Mouse (Mus musculus) B cell, adult 2 months (primary cell): Measurements from ENCODE around the gene Gde1.

Experiments
- DNase-seq, 2 experiments: peaks; one replicate each; pipeline ENCODE4 v3.0.0; 2022

The Gde1 gene

DNA sequence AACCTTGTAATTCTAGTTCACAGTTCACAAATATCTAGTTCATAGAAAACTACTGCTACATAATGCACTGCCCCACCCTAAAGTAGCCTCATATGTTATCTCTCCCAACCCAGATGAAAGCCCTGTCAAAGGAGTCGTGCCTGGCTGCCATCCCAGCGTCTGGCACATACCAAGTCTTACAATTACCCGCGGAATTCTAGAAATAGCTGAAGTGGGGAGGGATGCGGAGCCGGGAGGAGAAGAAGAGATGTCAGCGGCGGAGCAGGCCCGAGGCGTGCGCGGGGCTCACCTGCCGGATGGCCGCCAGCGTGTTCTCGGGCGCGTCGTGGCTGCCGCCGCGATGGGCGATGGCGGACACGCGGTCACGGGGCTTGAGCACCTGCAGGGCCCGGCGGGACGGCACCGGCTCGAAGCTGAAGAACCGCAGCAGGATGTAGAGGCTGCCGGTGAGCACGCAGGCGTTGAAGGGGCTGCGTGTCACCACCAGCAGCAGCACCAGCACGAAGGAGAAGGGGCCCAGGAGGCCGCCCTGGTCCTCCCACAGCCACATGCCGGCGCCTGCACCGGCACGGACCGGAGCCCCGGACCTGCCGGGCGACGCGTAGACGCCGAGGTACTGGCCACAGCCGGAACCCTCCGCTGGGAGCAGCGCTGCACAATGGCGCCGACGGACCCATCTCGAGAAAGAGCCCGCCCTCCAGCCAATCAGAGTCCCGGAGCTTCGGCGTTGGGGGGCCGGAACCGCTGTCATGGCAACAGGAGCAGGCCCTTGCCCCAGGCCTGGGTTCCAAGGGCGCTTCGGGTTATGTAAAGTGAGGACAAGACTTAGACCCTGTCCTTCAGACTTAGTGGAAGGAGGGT lies at the start of gene Gde1:
Gene Gde1 (minus strand): TSS at position 678 of the 861 bp plus-strand sequence.
- DNase-seq, result peak; percentile 89 to 90

DNA sequence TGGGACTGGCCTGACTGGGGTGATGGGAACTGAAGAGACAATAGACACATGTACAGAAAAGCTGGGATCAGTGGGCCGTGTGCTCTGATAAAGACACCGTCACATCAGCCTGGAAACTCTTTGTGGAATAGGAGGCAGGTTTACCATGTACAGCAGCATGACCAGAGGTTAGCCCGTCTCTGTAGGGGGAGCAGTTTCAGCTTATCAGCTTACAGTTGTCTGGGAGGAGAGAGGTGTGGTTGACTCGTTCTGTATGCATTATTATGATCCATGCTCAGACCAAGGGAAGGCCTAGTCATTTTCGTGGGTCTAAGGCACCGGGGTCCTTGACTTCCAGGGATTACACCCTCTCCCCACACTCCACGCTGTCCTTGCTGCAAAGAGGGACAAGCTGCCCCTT lies 46.0 kb upstream of the Gde1 start:
- DNase-seq, result no peak

GRCm38 (mm10) chr7:118749706-118750105 lies 44.1 kb upstream of the Gde1 start:
- DNase-seq, result no peak

DNA sequence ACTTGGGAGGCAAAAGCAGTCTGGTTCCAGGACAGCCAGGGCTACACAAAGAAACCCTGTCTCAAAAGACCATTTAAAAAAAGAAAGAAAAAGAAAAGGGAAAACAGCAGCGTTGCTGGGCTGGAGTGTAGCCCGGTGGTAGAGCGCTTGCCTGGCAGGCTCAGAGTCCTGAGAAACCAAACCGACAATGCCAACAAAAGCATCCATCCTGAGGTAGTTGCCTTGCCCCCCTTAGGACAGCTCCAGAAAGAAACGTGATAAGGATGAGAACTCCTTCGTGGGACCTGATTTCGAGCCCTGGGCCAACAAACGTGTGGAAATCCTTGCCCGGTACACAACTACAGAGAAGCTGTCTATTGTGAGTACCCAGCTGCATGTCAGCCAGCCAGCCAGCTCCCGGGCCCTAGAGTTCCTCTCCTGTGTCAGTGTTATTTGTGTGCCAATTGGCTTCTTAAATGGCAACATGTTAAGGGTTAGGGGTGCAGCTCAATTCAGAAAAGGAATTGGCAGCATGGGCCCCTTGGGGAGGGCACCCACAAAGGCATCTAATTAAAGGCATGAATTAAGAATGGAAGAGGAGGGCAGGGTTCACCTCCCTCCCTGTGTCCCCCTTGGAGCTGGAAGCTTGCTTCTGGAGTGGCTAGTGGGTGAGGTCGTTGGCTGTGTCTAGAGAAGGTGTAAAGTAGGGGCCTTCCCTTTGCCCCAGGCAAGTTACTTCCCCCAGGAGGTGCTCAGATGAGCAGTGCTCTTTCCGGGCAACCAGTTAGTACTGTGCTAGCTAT lies 42.5 kb upstream of the Gde1 start:
- no peak for DNase-seq

DNA sequence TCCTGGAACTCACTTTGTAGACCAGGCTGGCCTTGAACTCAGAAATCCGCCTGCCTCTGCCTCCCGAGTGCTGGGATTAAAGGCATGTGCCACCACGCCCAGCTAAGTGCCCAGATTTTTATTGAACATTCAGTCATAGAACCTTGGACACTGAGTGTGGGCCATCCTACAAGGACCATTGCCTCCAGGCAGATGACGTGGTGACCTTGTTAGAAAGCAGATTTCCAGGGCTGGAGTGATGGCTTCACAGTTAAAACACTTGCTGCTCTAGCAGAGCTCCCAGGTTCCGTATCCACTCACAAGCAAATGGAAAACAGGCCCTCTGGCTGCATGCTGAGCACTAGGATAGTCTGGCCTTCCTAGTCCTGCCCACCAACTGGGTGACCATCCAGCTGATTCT lies 39.2 kb upstream of the Gde1 start:
- DNase-seq, result no peak

- DNase-seq, result no peak
These were observed 36.7 kb upstream of the Gde1 start for GRCm38 (mm10) chr7:118742278-118742677.

- peak; percentile 93 to 94 for DNase-seq
These were observed 35.2 kb upstream of the Gde1 start for GRCm38 (mm10) chr7:118740532-118741338.

DNA sequence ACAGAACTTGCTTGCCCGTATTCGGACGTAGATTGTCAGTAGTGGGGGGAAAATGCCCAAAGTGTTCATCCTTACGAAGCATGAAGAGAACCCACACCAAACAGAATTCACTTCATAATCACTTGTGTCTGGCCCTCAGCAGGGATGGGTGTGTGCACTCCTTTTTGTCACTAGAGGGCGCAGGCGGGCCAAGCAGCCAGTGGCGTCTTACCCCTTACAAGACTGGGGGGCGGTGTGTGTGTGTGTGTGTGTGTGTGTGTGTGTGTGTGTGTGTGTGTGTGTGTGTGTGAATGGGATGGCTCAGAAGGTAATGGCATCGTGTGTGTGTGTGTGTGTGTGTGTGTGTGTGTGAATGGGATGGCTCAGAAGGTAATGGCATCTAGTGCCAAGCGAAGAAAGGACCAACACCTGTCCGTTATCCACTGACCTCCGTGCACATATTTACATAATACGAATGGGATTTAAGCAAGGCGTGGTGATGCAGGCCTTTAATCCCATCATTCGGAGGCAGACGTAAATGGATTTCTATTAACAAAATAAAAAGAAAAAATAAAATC lies 34.5 kb upstream of the Gde1 start, which contains the start of gene Vps35l:
Gene Vps35l (plus strand): TSS at position 252 of the 557 bp plus-strand sequence.
- DNase-seq, result peak; percentile 87 to 90

DNA sequence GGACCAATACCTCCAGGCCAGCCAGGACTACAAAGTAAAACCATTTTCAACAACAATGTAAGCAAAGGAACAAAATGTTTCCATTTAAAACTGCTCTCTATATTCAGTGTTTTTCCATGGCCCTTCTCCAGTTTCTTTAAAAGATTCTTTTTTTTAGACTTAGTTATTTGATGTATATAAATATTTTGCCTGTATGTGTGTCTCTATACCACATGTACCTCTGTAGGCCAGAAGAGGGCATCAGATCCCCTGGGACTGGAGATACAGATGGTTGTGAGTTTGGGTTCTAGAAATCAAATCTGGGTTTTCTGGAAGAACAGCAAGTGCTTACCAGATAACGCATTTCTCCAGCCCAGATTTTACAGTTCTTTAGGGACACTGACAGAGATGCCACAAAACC lies 33.2 kb upstream of the Gde1 start:
- DNase-seq, result peak; percentile 5 to 22

DNA sequence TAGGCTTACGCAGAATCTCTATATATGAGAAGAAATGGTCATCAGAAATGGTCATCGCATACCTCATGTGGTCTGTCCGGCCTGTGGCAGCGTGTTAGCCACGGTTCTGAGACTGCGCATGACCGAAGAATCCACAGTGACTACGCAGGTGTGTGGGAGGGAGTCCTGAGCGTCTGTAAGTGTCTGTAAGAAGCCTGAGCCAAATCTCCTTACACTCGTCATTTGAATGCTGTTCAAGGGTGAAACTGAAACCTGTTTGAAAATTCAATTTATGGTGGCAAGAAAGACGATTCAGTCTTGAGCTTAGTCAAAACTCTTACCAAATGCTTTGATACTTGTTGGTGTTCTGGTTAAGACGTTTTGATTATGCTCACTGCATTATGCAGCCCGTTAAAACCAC lies 27.6 kb upstream of the Gde1 start:
- no peak for DNase-seq

- no peak for DNase-seq
These were observed 26.2 kb upstream of the Gde1 start for GRCm38 (mm10) chr7:118731781-118732180.

GRCm38 (mm10) chr7:118728846-118729587 lies 23.4 kb upstream of the Gde1 start:
- DNase-seq, result no peak

GRCm38 (mm10) chr7:118725459-118725858 lies 19.9 kb upstream of the Gde1 start:
- no peak for DNase-seq

- no peak for DNase-seq
These were observed 18.3 kb upstream of the Gde1 start for GRCm38 (mm10) chr7:118723927-118724326.

- DNase-seq, result no peak
These were observed 12.5 kb upstream of the Gde1 start for GRCm38 (mm10) chr7:118718066-118718465.

DNA sequence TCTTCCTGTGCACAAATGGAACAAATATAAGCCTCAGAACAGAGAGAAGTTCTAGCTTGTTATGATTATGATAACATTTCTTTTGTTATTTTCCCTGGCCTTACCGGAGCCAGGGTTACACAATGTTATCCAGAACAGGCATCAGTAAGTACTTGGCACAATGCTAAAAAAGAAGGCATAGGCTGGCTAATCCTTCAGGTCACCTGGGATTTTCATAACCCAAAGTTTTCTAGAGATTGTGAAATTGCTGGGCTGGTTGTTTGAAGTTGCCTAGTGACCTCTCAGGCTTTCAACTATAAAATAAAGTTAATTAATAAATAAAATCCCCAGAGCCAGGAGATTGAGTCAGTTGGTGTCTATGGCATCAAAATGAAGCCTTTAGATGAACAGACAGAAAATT lies 9.3 kb upstream of the Gde1 start:
- DNase-seq, result no peak

DNA sequence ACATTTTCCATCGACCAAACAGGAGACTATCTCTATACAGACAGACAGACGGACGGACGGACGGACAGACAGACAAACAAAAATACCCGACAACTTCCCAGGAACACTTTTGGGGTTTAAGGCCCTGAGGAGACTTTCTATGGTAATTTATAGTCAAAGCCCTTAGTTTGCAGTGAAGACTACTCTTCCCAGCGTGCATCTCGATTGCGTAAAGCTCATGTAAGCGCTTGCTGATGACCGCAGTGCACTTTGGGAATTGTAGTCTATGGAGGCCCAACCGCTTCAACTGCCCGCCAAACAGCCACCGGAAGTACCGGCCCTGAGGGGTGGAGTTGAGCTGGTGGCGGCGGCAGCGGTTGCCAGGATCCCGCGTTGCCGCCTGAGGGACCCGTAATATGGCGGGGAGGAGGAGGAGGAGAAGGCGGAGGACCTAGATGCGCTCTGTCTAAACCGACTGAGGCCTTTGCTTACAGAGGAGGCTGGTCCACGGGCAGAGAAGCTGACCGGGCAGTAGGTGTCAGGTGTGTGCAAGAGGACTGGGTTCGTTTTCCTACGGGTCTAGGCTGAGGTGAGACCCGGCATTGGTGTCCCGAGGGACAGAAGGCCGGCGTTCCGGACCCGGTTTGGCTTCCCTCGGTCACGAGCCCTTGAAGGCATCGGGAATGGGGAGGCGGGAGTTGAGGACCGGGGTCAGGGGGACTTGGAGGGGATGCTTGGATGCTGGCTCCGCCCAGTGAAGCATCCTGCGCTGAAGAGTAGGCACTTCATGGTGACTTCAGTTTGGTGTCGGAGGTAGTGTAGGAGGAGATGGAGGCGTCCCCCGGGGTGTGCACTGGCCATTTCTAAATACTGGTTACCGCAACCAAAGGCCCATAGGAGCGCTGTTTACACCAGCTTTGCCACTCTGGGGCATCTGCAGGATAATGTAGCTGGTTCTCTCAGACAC lies 6.9 kb upstream of the Gde1 start, which contains the start of gene Ccp110:
Gene Ccp110 (plus strand): TSS at position 325 of the 946 bp plus-strand sequence.
- peak; percentile 91 to 92 for DNase-seq

GRCm38 (mm10) chr7:118710776-118711175 lies 5.2 kb upstream of the Gde1 start:
- no peak for DNase-seq

DNA sequence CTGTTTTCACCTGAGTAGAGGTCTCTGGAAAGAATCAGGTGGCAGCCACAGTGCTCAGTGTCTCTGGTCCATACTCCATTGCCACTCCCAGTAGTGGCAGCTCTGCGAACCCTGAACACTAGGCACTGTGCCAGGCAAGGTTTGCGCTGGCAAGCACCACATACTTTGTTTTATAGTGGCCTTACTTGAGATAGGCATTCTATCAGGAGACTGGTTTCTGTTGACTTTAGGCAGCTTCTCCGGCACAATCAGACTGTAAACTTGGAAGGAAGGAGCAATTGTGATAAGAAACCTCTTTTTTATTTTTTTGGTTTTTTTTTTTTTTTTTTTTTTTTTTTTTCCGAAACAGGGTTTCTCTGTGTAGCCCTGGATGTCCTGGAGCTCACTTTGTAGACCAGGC lies 2.4 kb upstream of the Gde1 start:
- no peak for DNase-seq

DNA sequence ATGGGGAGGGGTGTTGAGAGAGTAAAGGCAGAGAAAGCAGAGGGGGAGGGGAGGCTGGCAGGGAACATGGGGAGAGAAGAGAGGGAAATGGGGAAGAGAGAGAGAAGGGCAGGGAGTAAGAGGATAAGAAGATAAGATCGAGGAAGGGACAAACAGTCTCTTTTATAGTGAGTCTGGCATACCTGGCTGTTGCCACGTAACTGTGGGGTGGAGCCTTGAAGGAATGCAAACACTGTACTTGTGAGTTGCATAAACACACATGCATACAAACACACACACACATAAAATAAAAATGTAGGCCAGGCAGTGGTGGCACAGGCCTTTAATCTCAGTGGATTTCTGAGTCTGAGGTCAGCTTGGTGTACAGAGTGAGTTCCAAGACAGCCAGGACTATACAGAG lies 1.6 kb upstream of the Gde1 start:
- DNase-seq, result no peak

DNA sequence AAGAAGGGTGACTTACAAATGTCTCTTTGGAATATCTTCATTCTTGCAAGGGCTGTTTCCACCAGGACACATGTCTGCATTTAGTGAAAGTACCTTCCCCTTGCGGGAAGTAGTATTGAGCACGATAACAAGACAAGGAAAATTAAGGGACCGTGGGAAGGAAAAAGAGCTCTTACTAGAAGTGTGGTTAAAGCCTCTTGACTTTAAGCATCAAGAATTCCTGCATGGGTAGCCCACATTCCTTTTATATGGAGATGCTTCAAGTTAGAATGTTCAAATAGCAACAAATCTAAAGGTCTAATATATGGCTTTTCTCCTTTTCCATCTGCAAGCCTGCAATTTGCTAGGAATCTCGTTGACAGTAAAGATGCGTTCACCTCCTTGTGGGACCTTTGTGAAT lies 910 bp upstream of the Gde1 start:
- no peak for DNase-seq
